Mouse (Mus musculus): ENCODE measurements around the gene Gm45213.

The Gm45213 gene

DNA sequence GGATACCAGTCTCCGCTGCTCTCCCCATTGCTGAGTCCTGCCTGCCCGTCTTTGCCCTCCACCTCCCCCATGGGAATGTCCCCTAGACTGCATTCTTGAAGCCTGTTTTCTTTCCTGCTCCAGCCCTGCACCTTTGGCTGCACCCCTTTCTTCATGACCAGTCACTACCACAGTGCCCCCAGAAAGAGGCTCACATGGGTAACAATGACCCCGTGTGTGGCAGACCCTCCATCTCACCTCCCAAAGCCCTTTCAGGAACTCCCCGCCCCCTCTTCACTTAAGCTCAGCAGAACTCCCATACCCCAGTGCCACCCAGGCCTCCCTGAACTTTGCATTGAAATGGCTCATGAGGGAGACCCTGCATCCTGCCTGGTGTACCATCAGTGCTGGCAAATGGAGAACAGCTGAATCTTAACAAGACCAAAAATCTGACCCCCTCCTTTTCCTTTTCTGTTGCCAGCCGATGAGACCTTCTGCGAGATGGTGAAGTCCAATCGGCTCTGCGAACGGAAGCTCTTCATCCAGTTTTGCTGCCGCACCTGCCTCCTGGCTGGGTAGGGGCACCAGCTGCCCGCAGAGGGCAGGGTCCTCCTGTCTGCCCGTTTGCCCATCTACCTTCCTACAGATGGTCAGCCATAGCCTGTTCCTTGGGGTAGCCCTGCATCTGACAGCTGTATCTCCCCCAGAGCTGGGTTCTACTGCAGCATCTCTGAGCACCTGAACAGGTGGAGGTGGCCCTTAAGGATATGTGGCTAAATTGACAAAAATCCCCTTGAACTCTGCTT is 5.2 kb downstream of the Gm45213 start:
- no peak for DNase-seq (ENCODE audit: low spot score)

DNA sequence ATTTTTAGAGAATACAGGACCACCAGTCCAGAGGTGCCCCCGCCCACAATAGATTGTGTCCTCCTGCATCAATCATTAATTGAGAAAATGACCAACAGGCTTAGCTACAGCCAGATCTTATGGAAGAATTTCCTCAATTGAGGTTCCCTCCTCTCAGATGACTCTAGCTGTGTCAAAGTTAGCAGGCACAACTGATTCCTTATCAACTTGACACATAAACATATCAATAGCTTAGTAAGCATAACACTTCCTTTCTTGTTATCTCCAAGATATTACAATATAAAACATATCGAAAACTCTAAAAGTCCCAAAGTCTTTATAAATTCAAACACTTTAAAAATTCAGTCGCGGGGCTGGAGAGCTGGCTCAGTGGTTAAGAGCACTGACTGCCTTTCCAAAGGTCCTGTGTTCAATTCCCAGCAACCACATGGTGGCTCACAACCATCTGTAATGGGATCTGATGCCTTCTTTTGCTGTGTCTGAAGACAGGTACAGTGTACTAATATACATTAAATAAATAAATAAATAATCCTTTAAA is 10.6 kb downstream of the Gm45213 start:
- no peak for DNase-seq (ENCODE audit: low spot score)

GRCm38 (mm10) chr7:66055356-66055755 is 12.0 kb downstream of the Gm45213 start:
- peak; percentile 63 for DNase-seq (ENCODE audit: low spot score)

DNA sequence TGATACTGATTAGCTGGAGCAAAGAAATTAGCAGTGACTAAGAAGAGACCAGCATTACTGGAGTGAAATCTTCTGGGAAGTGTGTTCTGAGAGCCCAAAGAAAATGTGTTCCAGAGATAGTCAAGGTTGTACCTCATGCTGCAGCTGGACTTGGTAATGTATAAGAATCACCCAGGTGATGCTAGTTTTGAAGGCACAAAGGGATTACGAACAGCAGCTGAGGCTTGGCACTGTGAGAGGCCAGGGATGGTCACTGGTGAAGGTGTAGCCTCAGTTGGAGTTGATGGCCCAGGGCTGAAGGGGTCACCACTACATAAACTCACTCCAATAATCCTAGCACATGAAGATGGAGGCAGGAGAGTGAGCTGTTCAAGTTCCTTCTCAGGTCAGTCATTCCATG is 15.3 kb downstream of the Gm45213 start, which contains the start of gene Snrpa1:
TSS of gene Snrpa1 (plus strand) at position 301 of the 400 bp plus-strand sequence.
- DNase-seq (ENCODE audit: low spot score) = no peak

- DNase-seq (ENCODE audit: low spot score) = peak; percentile 71
Observed at GRCm38 (mm10) chr7:66060066-66060956, 16.9 kb downstream of the Gm45213 start.

DNA sequence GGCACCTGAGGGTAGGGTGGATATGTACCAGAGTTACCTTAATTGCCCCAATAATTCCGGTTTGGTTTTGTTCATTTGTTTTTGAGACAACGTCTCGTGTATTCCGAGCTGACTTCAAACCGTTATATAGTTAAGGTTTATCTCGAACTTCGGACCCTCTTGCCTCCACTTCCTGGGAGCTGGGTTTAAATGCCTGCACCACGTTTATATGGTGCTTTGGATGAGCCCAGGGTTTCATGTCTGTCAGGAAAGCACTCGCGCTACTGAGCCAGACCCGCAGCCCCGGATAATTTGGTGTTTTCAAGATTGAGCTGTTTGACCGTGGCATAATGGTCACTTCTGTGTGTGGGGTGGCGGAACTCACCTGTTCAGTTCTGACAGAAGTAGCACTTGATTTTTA is 17.7 kb downstream of the Gm45213 start:
- DNase-seq (ENCODE audit: low spot score) = no peak

DNA sequence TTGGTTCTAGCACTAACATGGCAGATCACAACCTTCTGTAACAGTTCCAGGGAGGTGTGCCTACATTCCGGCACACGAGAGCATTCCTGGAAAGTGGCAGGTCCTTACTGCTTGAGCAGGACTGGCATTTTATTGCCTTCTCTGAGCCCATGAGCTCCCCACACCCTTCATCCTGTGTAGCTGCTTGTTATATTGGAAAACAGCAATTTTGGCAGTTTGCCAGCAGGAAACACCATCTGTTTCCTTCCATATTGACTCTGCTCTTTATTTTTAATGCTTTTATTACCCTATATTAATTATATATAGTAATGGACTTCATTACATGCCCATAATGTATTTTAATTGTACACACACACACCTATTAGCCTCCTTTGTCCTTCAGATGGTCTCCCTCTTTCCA is 33.0 kb downstream of the Gm45213 start:
- DNase-seq (ENCODE audit: low spot score) = no peak

DNA sequence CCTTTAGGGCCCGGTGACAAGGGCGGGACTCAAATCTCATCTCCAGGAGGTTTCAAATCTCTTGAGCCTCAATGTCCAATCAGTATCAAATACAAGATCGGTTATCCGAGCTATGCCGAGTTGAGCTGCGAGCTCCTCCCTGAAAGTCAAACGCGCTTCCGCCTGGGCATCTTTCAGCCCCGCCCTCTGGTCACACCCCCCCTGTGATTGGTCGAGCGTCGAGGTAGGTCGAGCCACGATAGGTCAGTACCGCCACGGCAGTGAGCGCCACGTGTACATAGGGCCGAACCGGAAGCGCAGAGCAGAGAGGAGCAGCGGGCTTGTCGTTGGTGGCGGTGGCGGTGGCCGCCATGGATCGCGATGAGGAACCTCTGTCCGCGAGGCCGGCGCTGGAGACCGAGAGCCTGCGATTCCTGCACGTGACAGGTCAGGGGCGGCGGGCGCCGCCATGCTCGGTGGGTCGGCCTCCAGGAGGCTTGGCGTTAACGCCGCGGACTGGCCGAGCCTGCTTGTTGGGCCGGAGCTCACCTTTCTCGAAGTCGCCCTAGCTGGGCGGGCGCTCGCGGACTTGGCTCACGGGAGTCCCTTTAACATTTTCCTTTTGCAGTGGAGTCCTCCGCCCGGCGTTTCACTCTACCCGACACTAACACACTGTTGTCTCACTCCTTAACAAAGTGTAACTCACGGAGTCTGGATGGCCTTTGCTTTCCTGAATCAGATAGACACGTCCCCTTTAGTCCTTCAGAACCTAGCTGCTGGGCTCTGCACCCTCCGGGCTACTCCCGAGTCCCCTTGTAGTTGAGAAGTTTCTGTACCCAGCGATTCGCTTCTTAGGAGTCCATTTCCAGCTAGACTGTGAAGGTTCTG is 36.2 kb downstream of the Gm45213 start, which contains the start of gene Selenos:
TSS of gene Selenos (plus strand) at position 286 of the 867 bp plus-strand sequence.
- peak; percentile 96 for DNase-seq (ENCODE audit: low spot score)

- peak; percentile 17 for DNase-seq (ENCODE audit: low spot score)
Observed at GRCm38 (mm10) chr7:66080231-66080613, 36.8 kb downstream of the Gm45213 start.

DNA sequence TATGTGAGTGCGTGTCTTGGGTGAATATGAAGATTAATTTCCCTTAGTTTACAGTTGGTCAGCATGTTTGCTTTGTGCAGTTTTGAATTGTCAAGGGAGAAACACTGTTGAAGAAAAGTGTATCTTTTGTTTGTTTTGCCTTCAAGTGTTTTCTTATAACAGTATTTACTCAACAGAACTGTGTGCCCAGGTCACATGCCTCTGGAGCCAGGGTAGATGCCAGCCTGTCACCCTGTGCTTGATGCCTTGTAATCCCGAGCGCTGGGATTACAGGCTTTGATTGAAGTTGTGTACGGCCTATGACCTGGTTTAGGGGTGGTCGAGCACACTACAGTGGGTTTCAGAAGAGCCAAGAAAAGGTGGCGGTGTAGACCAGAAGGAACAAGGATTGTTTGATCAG is 40.4 kb downstream of the Gm45213 start:
- no peak for DNase-seq (ENCODE audit: low spot score)

DNA sequence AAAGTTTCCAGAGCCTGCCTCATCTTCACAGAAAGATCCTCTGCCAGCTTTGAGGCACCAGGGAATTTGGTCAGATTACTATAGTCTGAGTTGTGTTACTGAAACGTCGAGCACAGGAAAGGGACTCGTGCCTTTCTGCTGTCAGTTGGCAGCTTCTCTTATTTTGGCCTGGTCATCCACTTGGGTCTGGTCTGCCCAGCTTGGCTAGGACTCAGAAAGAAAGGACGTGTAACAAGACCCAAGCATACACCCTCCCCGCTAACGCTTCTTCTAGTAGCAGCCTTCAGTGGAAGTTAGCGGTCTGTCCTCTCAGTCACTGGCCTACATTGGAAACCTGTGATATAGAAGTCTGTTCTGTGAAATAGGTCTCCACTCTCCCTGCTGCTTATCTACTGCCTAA is 41.1 kb downstream of the Gm45213 start:
- peak; percentile 42 for DNase-seq (ENCODE audit: low spot score)

- no peak for DNase-seq (ENCODE audit: low spot score)
Observed at GRCm38 (mm10) chr7:66087652-66088051, 44.2 kb downstream of the Gm45213 start.

DNA sequence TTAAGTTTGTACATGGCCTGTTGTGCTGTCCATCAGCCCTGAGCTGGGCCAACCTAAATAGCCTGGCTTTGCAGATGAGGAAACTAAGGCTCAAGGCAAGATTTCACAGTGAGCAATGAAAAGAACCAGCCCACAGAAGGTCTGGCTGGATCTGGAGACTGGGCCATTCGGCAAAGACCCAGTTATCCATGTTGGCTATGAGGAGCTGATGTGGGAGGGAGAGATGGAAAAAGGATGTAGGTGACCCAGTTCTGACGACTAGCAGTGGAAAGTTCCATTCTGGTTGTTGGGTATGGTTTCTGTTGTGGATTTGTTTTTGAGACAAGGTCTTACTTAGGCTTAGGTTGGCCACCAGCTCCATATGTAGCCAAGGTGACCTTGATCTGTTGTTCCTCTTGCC is 44.7 kb downstream of the Gm45213 start:
- DNase-seq (ENCODE audit: low spot score) = no peak

GRCm38 (mm10) chr7:66090676-66091190 is 47.3 kb downstream of the Gm45213 start:
- DNase-seq (ENCODE audit: low spot score) = no peak

GRCm38 (mm10) chr7:66091553-66091952 is 48.2 kb downstream of the Gm45213 start:
- DNase-seq (ENCODE audit: low spot score) = no peak

- no peak for DNase-seq (ENCODE audit: low spot score)
Observed at GRCm38 (mm10) chr7:66092656-66093055, 49.3 kb downstream of the Gm45213 start.

- peak; percentile 36 for DNase-seq (ENCODE audit: low spot score)
Observed at GRCm38 (mm10) chr7:66094141-66094540, 50.7 kb downstream of the Gm45213 start.

GRCm38 (mm10) chr7:66098803-66099202 is 55.4 kb downstream of the Gm45213 start:
- no peak for DNase-seq (ENCODE audit: low spot score)

- DNase-seq (ENCODE audit: low spot score) = peak; percentile 73
Observed at GRCm38 (mm10) chr7:66101866-66102265, 58.5 kb downstream of the Gm45213 start.

- DNase-seq (ENCODE audit: low spot score) = no peak
Observed at GRCm38 (mm10) chr7:66104531-66104930, 61.1 kb downstream of the Gm45213 start.

DNA sequence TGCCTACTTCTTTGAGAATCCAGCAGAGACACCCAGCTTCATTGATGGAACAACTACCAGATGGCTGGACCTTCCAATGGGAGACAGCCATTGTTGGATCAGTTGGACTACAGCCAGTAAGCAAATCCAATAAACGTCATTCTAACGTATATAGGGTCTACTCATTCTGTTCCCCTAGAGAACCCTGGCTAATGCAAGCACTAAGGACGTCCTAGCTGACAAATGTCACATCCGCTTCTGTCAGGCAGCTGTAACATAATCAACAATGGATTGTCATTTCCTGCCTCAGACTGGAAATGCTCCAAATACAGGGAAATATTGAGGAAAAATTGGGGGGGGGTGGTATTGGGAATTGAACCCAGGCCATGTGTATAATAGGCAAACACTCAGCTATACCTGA is 62.4 kb downstream of the Gm45213 start:
- DNase-seq (ENCODE audit: low spot score) = no peak

All from adipocyte (in vitro differentiated cells).